In genomic region chr13:76292050-76292449, GRCm38 (mm10) we compare ENCODE assay signal across 27 mouse cellular contexts. TPM values are rescaled to one million over a fixed set of nuclear protein-coding genes. Genes with fewer than 3 reads are reported as not detected.
DNase-seq lines count a peak whose midpoint lies in the region; TF ChIP-seq lines count a peak whose summit lies in the region.
"Had no signal": no experiment of that assay in that cellular context is flagged by ENCODE, and none has a peak within 500 bp of the region (broad histone marks: within the 10 kb centered on the region; RNA-seq: fewer than 3 reads in every experiment).

No protein-coding gene starts in this region.

- no peak overlapping the region for H3K4me3 ChIP-seq in heart, adult 2 months
- H3K4me3 ChIP-seq: embryonic facial prominence, embryonic 12.5 days; embryonic facial prominence, embryonic 15.5 days; forebrain, embryonic 15.5 days; hindbrain, embryonic 13.5 days; intestine, embryonic 15.5 days had no signal

- H3K9ac ChIP-seq in heart, adult 2 months (ENCODE audit: low read depth, low read length), result no peak overlapping the region
- H3K9ac ChIP-seq: embryonic facial prominence, embryonic 12.5 days; embryonic facial prominence, embryonic 15.5 days; forebrain, embryonic 15.5 days; hindbrain, embryonic 13.5 days; intestine, embryonic 15.5 days had no signal

- H3K4me1 ChIP-seq in heart, adult 2 months (ENCODE audit: control insufficient read depth, insufficient read depth, low read length), result no peaks in the 10 kb centered on the region
- H3K4me1 ChIP-seq: embryonic facial prominence, embryonic 12.5 days; embryonic facial prominence, embryonic 15.5 days; forebrain, embryonic 15.5 days; hindbrain, embryonic 13.5 days; intestine, embryonic 15.5 days had no signal

- intact Hi-C loops in heart, adult 2 months (cut with DNase I), result no loop called here

- no peak for TF ChIP-seq CTCF in heart, adult 2 months (IDR thresholded peaks at IDR 0.05)

- H3K27ac ChIP-seq in heart, adult 2 months, result no peak overlapping the region
- H3K27ac ChIP-seq: embryonic facial prominence, embryonic 12.5 days; embryonic facial prominence, embryonic 15.5 days; forebrain, embryonic 15.5 days; hindbrain, embryonic 13.5 days; intestine, embryonic 15.5 days had no signal

- TF ChIP-seq POLR2A in heart, adult 2 months (IDR thresholded peaks at IDR 0.05; ENCODE audit: insufficient read depth, low read depth, low read length), result no peak

- H3K36me3 ChIP-seq in heart, adult 2 months (ENCODE audit: control insufficient read depth, insufficient read depth, low read length), result no peaks in the 10 kb centered on the region
- H3K36me3 ChIP-seq: embryonic facial prominence, embryonic 12.5 days; embryonic facial prominence, embryonic 15.5 days; forebrain, embryonic 15.5 days; hindbrain, embryonic 13.5 days; intestine, embryonic 15.5 days had no signal

- DNase-seq in ES-CJ7 (ENCODE audit: low read depth, low spot score), result peak; percentile 6
- peak; percentile 59 for DNase-seq in R1 (ENCODE audit: low read depth, low spot score)
- peak; percentile 3 for DNase-seq in embryo, embryonic 10.5 days (ENCODE audit: low spot score)
- no peak for DNase-seq in right cerebral cortex, adult 2 months (ENCODE audit: low spot score in 2 of 2)
- no peak for DNase-seq in heart, adult 2 months
- DNase-seq in adrenal gland, adult 18-20 months (ENCODE audit: low spot score in 2 of 2), result no peak
- DNase-seq: adrenal gland, postnatal 10 days; adrenal gland, postnatal 36 days; cerebellum, adult 18-20 months; cerebellum, adult 9-10 months; cerebellum, postnatal 14 days; gastrocnemius, postnatal 25 days; kidney, adult 11 months; kidney, adult 8-10 months had no signal

- no peaks in the 10 kb centered on the region for H3K79me2 ChIP-seq in heart, adult 2 months (replicated peaks; ENCODE audit: control insufficient read depth, insufficient read depth, low read length)

- no peaks in the 10 kb centered on the region for H3K27me3 ChIP-seq in heart, adult 2 months (ENCODE audit: control insufficient read depth, insufficient read depth, low read length)
- H3K27me3 ChIP-seq: embryonic facial prominence, embryonic 12.5 days; embryonic facial prominence, embryonic 15.5 days; forebrain, embryonic 15.5 days; hindbrain, embryonic 13.5 days; intestine, embryonic 15.5 days had no signal

- WGBS in heart, adult 2 months, result 45% methylated on average over 4 of the region's 4 CpGs

- TF ChIP-seq EP300 in heart, adult 2 months (IDR thresholded peaks at IDR 0.05; ENCODE audit: insufficient read depth, low read depth, low read length), result no peak

RNA-seq across cellular contexts. Expression of gene Fam81b, which starts 12.8 kb away (rescaled TPM):
- not detected for total RNA-seq in heart, adult 2 months (2021)
- polyA plus RNA-seq in heart, adult 2 months (2012; rRNA removed), result 0.18 TPM in 1 of 2 replicates, not detected in the other
- not detected for total RNA-seq in adrenal gland, adult 18-20 months (2021)
- total RNA-seq: adrenal gland, postnatal 10 days; adrenal gland, postnatal 36 days; gastrocnemius, postnatal 25 days; granulocyte monocyte progenitor cell, adult 5-6 weeks; heart, adult 8-10 months; heart, postnatal 25 days; MEL had no signal
- polyA plus RNA-seq: embryonic facial prominence, embryonic 12.5 days; forebrain, embryonic 11.5 days; heart, embryonic 11.5 days; heart, embryonic 14.5 days; heart, postnatal 0 days; intestine, embryonic 15.5 days had no signal

Comparison
In these comparisons a context has a peak if more than half of its experiments do, and no peak if none do; other contexts are left out.
1. DNase-seq: peak in ES-CJ7 (single experiment), R1 (single experiment) and embryo, embryonic 10.5 days (single experiment); none in right cerebral cortex, adult 2 months (0 of 2), heart, adult 2 months (0 of 2) and adrenal gland, adult 18-20 months (0 of 2).